7 mouse cellular contexts compared by ENCODE assay signal in genomic region chr13:23552962-23553361, GRCm38 (mm10). TPM values are rescaled to one million over a fixed set of nuclear protein-coding genes. Genes with fewer than 3 reads are reported as not detected.
DNase-seq lines count a peak whose midpoint lies in the region; ATAC-seq and TF ChIP-seq lines count a peak whose summit lies in the region.

TSS of gene Hist1h1d (plus strand) at chr13:23553262.

- DNase-seq in lung, postnatal 0 days (ENCODE audit: low spot score): no peak
- DNase-seq in lung, postnatal 25 days (ENCODE audit: low spot score): no peak
- DNase-seq in forebrain, embryonic 14.5 days (ENCODE audit: low spot score): no peak
- no peak for DNase-seq in limb, embryonic 14.5 days (ENCODE audit: low spot score)
- no peak for DNase-seq in spleen, postnatal 4 days (ENCODE audit: low spot score in 2 of 2)
- DNase-seq in adrenal gland, postnatal 25 days: no peak

- ATAC-seq in lung, postnatal 0 days: no peak
- ATAC-seq in forebrain, embryonic 14.5 days: no peak
- ATAC-seq in limb, embryonic 14.5 days (ENCODE audit: low FRiP score, low read depth): no peak
- no peak for ATAC-seq in stomach, embryonic 15.5 days (ENCODE audit: insufficient read depth, low FRiP score, low read depth)

- no peak within 1 kb of the TSS for H3K9ac ChIP-seq in lung, postnatal 0 days (replicated peaks; ENCODE audit: low read depth)
- H3K9ac ChIP-seq in forebrain, embryonic 14.5 days (ENCODE audit: low read length): no peak within 1 kb of the TSS; the same call in 1 of the 2 replicates
- H3K9ac ChIP-seq in limb, embryonic 14.5 days (ENCODE audit: low read depth, low read length, severe bottlenecking): no peak within 1 kb of the TSS
- no peak within 1 kb of the TSS for H3K9ac ChIP-seq in stomach, embryonic 15.5 days

- peak within 1 kb of the TSS; percentile 98; the same call in 1 of the 2 replicates for H3K4me2 ChIP-seq in lung, postnatal 0 days (replicated peaks; ENCODE audit: low read depth, low read length)
- H3K4me2 ChIP-seq in forebrain, embryonic 14.5 days (ENCODE audit: low read length): peak within 1 kb of the TSS; percentile 94
- H3K4me2 ChIP-seq in limb, embryonic 14.5 days (replicated peaks; ENCODE audit: low read depth, low read length, severe bottlenecking): peak within 1 kb of the TSS; percentile 46; the same call in 1 of the 2 replicates
- peak within 1 kb of the TSS; percentile 42 for H3K4me2 ChIP-seq in stomach, embryonic 15.5 days

- no peaks in the 10 kb centered on the region for H3K36me3 ChIP-seq in lung, postnatal 0 days (ENCODE audit: insufficient read depth, low read length)
- H3K36me3 ChIP-seq in forebrain, embryonic 14.5 days (ENCODE audit: control insufficient read depth, insufficient read depth, low read length): no peaks in the 10 kb centered on the region
- H3K36me3 ChIP-seq in limb, embryonic 14.5 days (ENCODE audit: control insufficient read depth, insufficient read depth, low read length): no peaks in the 10 kb centered on the region
- no peaks in the 10 kb centered on the region for H3K36me3 ChIP-seq in stomach, embryonic 15.5 days

- 0 out of 2 replicates have a peak within 1 kb of the TSS, but pooled peaks have one; percentile 56 for H3K4me3 ChIP-seq in lung, postnatal 0 days (ENCODE audit: low read depth, low read length)
- H3K4me3 ChIP-seq in forebrain, embryonic 14.5 days (ENCODE audit: low read depth, low read length): peak within 1 kb of the TSS; percentile 37; the same call in 1 of the 2 replicates
- H3K4me3 ChIP-seq in limb, embryonic 14.5 days (replicated peaks; ENCODE audit: low read length): peak within 1 kb of the TSS; percentile 36
- no peak within 1 kb of the TSS for H3K4me3 ChIP-seq in stomach, embryonic 15.5 days (replicated peaks)

- H3K4me1 ChIP-seq in lung, postnatal 0 days (ENCODE audit: insufficient read depth, low read depth, low read length): no peaks in the 10 kb centered on the region
- peaks cover 12% of the 10 kb centered on the region; the same call in 1 of the 2 replicates for H3K4me1 ChIP-seq in forebrain, embryonic 14.5 days (ENCODE audit: control insufficient read depth, insufficient read depth, low read length)
- H3K4me1 ChIP-seq in limb, embryonic 14.5 days (ENCODE audit: control insufficient read depth, insufficient read depth, low read length): peaks cover 15% of the 10 kb centered on the region
- peaks cover 12% of the 10 kb centered on the region for H3K4me1 ChIP-seq in stomach, embryonic 15.5 days

- TF ChIP-seq CTCF in lung, postnatal 0 days (IDR thresholded peaks at IDR 0.05): no peak

- no peak for TF ChIP-seq EP300 in lung, postnatal 0 days (IDR thresholded peaks at IDR 0.05)

- no peaks in the 10 kb centered on the region for H3K9me3 ChIP-seq in lung, postnatal 0 days (ENCODE audit: low read length)
- H3K9me3 ChIP-seq in forebrain, embryonic 14.5 days (replicated peaks; ENCODE audit: control insufficient read depth, low read length): no peaks in the 10 kb centered on the region
- no peaks in the 10 kb centered on the region for H3K9me3 ChIP-seq in limb, embryonic 14.5 days (ENCODE audit: control insufficient read depth, low read length)
- no peaks in the 10 kb centered on the region for H3K9me3 ChIP-seq in stomach, embryonic 15.5 days

- H3K27ac ChIP-seq in lung, postnatal 0 days (ENCODE audit: low read length): peak within 1 kb of the TSS; percentile 94; the same call in 1 of the 2 replicates
- H3K27ac ChIP-seq in forebrain, embryonic 14.5 days (ENCODE audit: low read depth, low read length): peak within 1 kb of the TSS; percentile 95
- peak within 1 kb of the TSS; percentile 97 for H3K27ac ChIP-seq in limb, embryonic 14.5 days (replicated peaks; ENCODE audit: low read depth, low read length)
- H3K27ac ChIP-seq in stomach, embryonic 15.5 days: peak within 1 kb of the TSS; percentile 98

- no peak for TF ChIP-seq POLR2A in limb, embryonic 14.5 days (IDR thresholded peaks at IDR 0.05; ENCODE audit: borderline replicate concordance, extremely low read depth, insufficient read depth, insufficient read length)

- H3K27me3 ChIP-seq in lung, postnatal 0 days (replicated peaks; ENCODE audit: insufficient read depth, low read length): no peaks in the 10 kb centered on the region
- H3K27me3 ChIP-seq in forebrain, embryonic 14.5 days (replicated peaks; ENCODE audit: control insufficient read depth, insufficient read depth, low read length): no peaks in the 10 kb centered on the region
- H3K27me3 ChIP-seq in limb, embryonic 14.5 days (ENCODE audit: control insufficient read depth, insufficient read depth, low read length): no peaks in the 10 kb centered on the region
- no peaks in the 10 kb centered on the region for H3K27me3 ChIP-seq in stomach, embryonic 15.5 days (replicated peaks)

RNA-seq across cellular contexts. Expression of gene Hist1h1d, which starts in this region (rescaled TPM):
- polyA plus RNA-seq in lung, postnatal 0 days (2015; fragmentation: Nextera tagmentation; extraction: Ambion mirVana): 0.11 TPM in 2 replicates
- polyA plus RNA-seq in forebrain, embryonic 14.5 days (2014; fragmentation: Nextera tagmentation; extraction: Ambion mirVana): 0.36 and 0.52 TPM in 2 replicates
- polyA plus RNA-seq in limb, embryonic 14.5 days (2012; rRNA removed): 0.50 and 0.62 TPM in 2 replicates
- polyA plus RNA-seq in limb, embryonic 14.5 days (2014; fragmentation: Nextera tagmentation; extraction: Ambion mirVana): 0.47 and 0.61 TPM in 2 replicates
- polyA plus RNA-seq in stomach, embryonic 15.5 days (2015; fragmentation: Nextera tagmentation; extraction: Ambion mirVana): 0.89 and 0.98 TPM in 2 replicates
- 9.5 TPM in 2 replicates for total RNA-seq in adrenal gland, postnatal 25 days (2021)

Comparison
In these comparisons a context has a peak if more than half of its experiments do, and no peak if none do; other contexts are left out.
1. H3K4me2 ChIP-seq: peak in every context shown above with its lines; median percentile 98 in lung, postnatal 0 days; 94 in forebrain, embryonic 14.5 days; 46 in limb, embryonic 14.5 days; 42 in stomach, embryonic 15.5 days.